Mouse (Mus musculus) megakaryocyte, embryonic 14.5 days (primary cell): ENCODE results near the gene Stk24.

ENCODE experiments used
- FLI1 ChIP-seq: IDR thresholded peaks from 2 replicates; pipeline ENCODE4 v1.6.1; 2012; ENCODE audit warnings: low read length, inconsistent platforms, mixed read lengths
- GATA1 ChIP-seq: IDR thresholded peaks from 3 replicates; pipeline ENCODE4 v1.6.1; 2012; ENCODE audit warnings: mixed read lengths, low read length, inconsistent platforms, borderline replicate concordance

GRCm38 (mm10) chr14:121376566-121376965 is 3.2 kb downstream of the Stk24 start:
- TF ChIP-seq GATA1 (no peak), FLI1 (no peak)
